In the genomic region with DNA sequence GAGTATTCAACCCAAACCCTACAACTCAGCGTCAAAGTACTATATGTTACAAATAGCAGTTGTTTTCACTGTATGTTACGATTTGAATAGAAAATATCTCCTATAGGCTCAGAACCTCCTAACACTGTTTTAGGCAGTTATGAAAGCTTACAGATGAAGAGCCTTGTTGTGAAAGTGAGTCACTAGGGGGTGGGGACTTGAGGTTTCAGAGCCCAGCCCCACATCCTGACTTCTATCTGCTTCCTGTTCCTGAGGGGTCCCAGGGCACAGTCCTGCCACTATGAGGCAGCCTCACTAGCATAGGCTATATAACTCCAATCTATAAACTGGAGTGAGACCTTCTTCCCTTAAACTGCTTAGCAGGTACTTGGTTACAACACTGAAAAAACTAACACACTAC, we compare ENCODE assay signal across 11 mouse cellular contexts. TPM values are rescaled to one million over a fixed set of nuclear protein-coding genes. Genes with fewer than 3 reads are reported as not detected.
A peak's percentile ranks its signal among the peaks of the same experiment; 100 is the strongest.
DNase-seq lines count a peak whose midpoint lies in the region; ATAC-seq and TF ChIP-seq lines count a peak whose summit lies in the region.
"Had no signal": no experiment of that assay in that cellular context is flagged by ENCODE, and none has a peak within 500 bp of the region (broad histone marks: within the 10 kb centered on the region; RNA-seq: fewer than 3 reads in every experiment).

No protein-coding gene starts in this region.

- 0 out of 2 replicates have a peak, but pooled peaks cover 3% of the 10 kb centered on the region for H3K27me3 ChIP-seq in lung, embryonic 14.5 days (ENCODE audit: insufficient read depth, low read length)
- no peaks in the 10 kb centered on the region for H3K27me3 ChIP-seq in neural tube, embryonic 15.5 days (replicated peaks)
- H3K27me3 ChIP-seq: hindbrain, embryonic 15.5 days had no signal

- 88% methylated on average over 2 of the region's 2 CpGs for WGBS in lung, embryonic 14.5 days
- WGBS in lung, adult 2 months, result 67% methylated on average over 2 of the region's 2 CpGs
- WGBS in neural tube, embryonic 15.5 days, result 95% methylated on average over 2 of the region's 2 CpGs

- DNase-seq in lung, embryonic 14.5 days, result peak; percentile 36
- DNase-seq in lung, adult 2 months, result no peak
- peak; percentile 75 for DNase-seq in c-Kit-positive CD71-negative TER-119-negative erythroid progenitor cells, embryonic 14.5 days (ENCODE audit: low read depth)
- DNase-seq in lung, postnatal 25 days (ENCODE audit: low spot score), result peak; percentile 55
- peak; percentile 80 for DNase-seq in thymus, postnatal 14 days
- DNase-seq in left cerebral cortex, postnatal 10 days (ENCODE audit: extremely low spot score in 1 of 2, low spot score in 2 of 2), result no peak
- DNase-seq in cerebellum, postnatal 4 days (ENCODE audit: low spot score in 2 of 2), result no peak
- DNase-seq: cerebellum, postnatal 10 days had no signal

- H3K9me3 ChIP-seq in lung, embryonic 14.5 days (ENCODE audit: low read depth, low read length), result no peaks in the 10 kb centered on the region
- no peaks in the 10 kb centered on the region for H3K9me3 ChIP-seq in neural tube, embryonic 15.5 days (replicated peaks)
- H3K9me3 ChIP-seq: hindbrain, embryonic 15.5 days had no signal

- H3K4me2 ChIP-seq in lung, embryonic 14.5 days, result peak overlapping the region; percentile 7; the same call in 1 of the 2 replicates
- no peak overlapping the region for H3K4me2 ChIP-seq in neural tube, embryonic 15.5 days

- no peak for TF ChIP-seq CTCF in lung, embryonic 14.5 days (IDR thresholded peaks at IDR 0.05; ENCODE audit: low read depth)
- TF ChIP-seq CTCF in lung, adult 2 months (IDR thresholded peaks at IDR 0.05; ENCODE audit: insufficient read depth, low read length), result no peak

- H3K9ac ChIP-seq in lung, embryonic 14.5 days, result no peak overlapping the region
- H3K9ac ChIP-seq in neural tube, embryonic 15.5 days (replicated peaks), result no peak overlapping the region
- H3K9ac ChIP-seq: hindbrain, embryonic 15.5 days had no signal

- H3K27ac ChIP-seq in lung, embryonic 14.5 days (ENCODE audit: low read depth), result no peak overlapping the region
- H3K27ac ChIP-seq in neural tube, embryonic 15.5 days (replicated peaks), result no peak overlapping the region
- H3K27ac ChIP-seq: hindbrain, embryonic 15.5 days had no signal

- H3K36me3 ChIP-seq in lung, embryonic 14.5 days (ENCODE audit: insufficient read depth), result no peaks in the 10 kb centered on the region
- no peaks in the 10 kb centered on the region for H3K36me3 ChIP-seq in neural tube, embryonic 15.5 days
- H3K36me3 ChIP-seq: hindbrain, embryonic 15.5 days had no signal

- peaks cover 16% of the 10 kb centered on the region for H3K4me1 ChIP-seq in lung, embryonic 14.5 days (ENCODE audit: insufficient read depth)
- peaks cover 5% of the 10 kb centered on the region for H3K4me1 ChIP-seq in lung, adult 2 months (ENCODE audit: control insufficient read depth, insufficient read depth, low read length)
- H3K4me1 ChIP-seq in neural tube, embryonic 15.5 days, result peaks cover 15% of the 10 kb centered on the region

- H3K4me3 ChIP-seq in lung, embryonic 14.5 days (ENCODE audit: low read depth, low read length), result no peak overlapping the region
- no peak overlapping the region for H3K4me3 ChIP-seq in lung, adult 2 months (replicated peaks; ENCODE audit: extremely low read depth, low read depth, low read length)
- H3K4me3 ChIP-seq in neural tube, embryonic 15.5 days (replicated peaks), result no peak overlapping the region
- H3K4me3 ChIP-seq: hindbrain, embryonic 15.5 days had no signal

- intact Hi-C loops in left cerebral cortex, postnatal 10 days (cut with DNase I), result no loop called here

- no peak for TF ChIP-seq POLR2A in lung, adult 2 months (IDR thresholded peaks at IDR 0.05; ENCODE audit: borderline replicate concordance, extremely low read depth, low read depth, low read length)

- no peak for ATAC-seq in lung, embryonic 14.5 days (ENCODE audit: insufficient read depth)
- ATAC-seq in neural tube, embryonic 15.5 days (ENCODE audit: low FRiP score), result no peak

RNA-seq across cellular contexts. Expression of gene Exoc2, which starts 1.8 kb away (rescaled TPM):
- polyA plus RNA-seq in lung, embryonic 14.5 days (2014; fragmentation: Nextera tagmentation; extraction: Ambion mirVana), result 43.6 and 47.0 TPM in 2 replicates
- 9.8 and 12.4 TPM in 2 replicates for polyA plus RNA-seq in lung, adult 2 months (2012; rRNA removed)
- 10 to 100 TPM; 45.1 to 46.5 TPM for total RNA-seq in left cerebral cortex, postnatal 10 days (2021)
- 42.2 and 44.5 TPM in 2 replicates for polyA plus RNA-seq in neural tube, embryonic 15.5 days (2015; fragmentation: Nextera tagmentation; extraction: Ambion mirVana)

RNA-seq across cellular contexts. Expression of gene Gm5447, which starts 1.9 kb away (rescaled TPM):
- 0.14 TPM in 1 of 2 replicates, not detected in the other for polyA plus RNA-seq in lung, embryonic 14.5 days (2014; fragmentation: Nextera tagmentation; extraction: Ambion mirVana)
- polyA plus RNA-seq in lung, adult 2 months (2012; rRNA removed), result not detected in 2 replicates
- total RNA-seq in left cerebral cortex, postnatal 10 days (2021), result under 1 TPM in 1 of 2 experiments, not detected in 1; 0.26 TPM
- 0.13 TPM in 1 of 2 replicates, not detected in the other for polyA plus RNA-seq in neural tube, embryonic 15.5 days (2015; fragmentation: Nextera tagmentation; extraction: Ambion mirVana)
- total RNA-seq: left cerebral cortex, adult 18-20 months had no signal

RNA-seq across cellular contexts. Expression of gene Hus1b, which starts 24.5 kb away (rescaled TPM):
- polyA plus RNA-seq in lung, embryonic 14.5 days (2014; fragmentation: Nextera tagmentation; extraction: Ambion mirVana), result 0.20 TPM in 1 of 2 replicates, not detected in the other
- 0.09 and 0.22 TPM in 2 replicates for polyA plus RNA-seq in lung, adult 2 months (2012; rRNA removed)
- total RNA-seq in left cerebral cortex, postnatal 10 days (2021), result under 1 TPM; 0.41 to 0.77 TPM
- not detected in 2 replicates for polyA plus RNA-seq in neural tube, embryonic 15.5 days (2015; fragmentation: Nextera tagmentation; extraction: Ambion mirVana)
- polyA plus RNA-seq: hindbrain, embryonic 15.5 days had no signal

Comparison
In these comparisons a context has a peak if more than half of its experiments do, and no peak if none do; other contexts are left out.
1. DNase-seq: peak in lung, embryonic 14.5 days (single experiment), c-Kit-positive CD71-negative TER-119-negative erythroid progenitor cells, embryonic 14.5 days (single experiment), lung, postnatal 25 days (single experiment) and thymus, postnatal 14 days (single experiment); none in lung, adult 2 months (single experiment), left cerebral cortex, postnatal 10 days (0 of 2) and cerebellum, postnatal 4 days (0 of 2).